Mouse (Mus musculus): Measurements from ENCODE around the gene Mrnip.
A peak's percentile ranks its signal among the peaks of the same experiment; 100 is the strongest.

Gene Mrnip

DNA sequence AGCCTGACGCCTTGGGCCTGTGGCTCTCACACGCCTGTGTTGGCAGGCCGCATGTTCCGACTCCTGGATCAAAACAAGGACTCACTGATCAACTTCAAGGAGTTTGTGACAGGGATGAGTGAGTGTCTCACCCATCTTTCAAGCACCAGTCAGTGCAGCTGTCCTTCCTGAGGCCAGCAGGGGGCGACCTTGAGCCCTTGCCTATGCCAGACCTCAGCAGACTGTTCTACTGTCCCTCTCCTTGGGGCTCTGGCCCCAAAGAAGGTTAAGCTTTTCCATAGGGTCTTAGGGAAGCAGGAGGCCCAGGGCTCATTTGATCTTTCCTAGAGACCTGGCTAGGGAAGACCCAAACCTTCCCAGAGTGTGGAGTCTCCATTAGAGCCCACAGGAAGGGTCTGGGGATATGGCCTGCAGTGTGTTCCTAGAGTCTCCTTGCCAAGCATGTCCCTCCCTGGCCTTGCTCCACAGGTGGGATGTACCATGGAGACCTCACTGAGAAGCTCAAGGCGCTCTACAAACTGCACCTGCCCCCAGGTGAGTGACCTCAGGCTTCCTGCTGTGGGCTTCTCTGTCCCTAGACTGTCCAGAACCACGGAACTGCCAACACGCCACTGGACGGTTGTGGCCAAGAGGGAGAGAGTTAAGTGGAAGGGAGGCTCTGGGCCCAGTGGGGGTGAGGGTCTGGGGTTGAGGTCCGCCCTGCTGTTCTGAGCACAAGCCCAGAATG is 12.5 kb upstream of the Mrnip start:
- DNase-seq: peak; percentile 82

DNA sequence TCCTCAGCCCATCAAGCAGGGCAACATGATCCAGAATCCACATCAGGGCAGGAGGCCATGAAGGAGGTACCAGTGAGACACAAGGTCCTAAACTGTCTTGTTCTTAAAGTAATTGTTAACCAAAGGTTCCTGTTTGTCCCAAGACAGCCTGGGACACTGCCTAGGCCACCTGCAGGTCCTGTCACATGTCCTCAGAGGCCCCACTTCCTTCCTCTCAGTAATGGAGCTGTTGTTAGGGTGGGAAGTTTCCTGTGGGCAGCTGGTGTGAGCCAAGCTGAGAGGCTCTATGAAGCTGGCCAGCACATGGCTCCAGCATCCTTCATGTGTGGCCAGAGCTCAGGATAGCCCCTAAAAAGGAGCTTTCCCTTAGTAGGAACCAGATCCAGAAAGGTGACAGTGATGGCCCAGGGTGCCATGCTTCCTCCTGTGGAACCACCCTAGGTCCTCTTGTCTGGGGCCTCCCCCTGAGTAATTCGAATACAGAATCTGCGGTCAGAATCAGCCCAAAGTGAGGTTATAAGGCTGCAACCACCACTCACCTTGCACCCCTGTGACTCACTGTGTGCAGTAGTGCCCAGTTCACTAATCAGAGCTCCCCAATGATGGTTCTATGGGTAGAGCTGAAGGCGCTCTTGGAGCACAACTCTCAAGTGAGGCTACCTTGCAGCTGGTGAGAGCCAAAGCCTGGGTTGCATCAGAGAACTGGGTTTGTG is 11.8 kb upstream of the Mrnip start:
- no peak for DNase-seq

DNA sequence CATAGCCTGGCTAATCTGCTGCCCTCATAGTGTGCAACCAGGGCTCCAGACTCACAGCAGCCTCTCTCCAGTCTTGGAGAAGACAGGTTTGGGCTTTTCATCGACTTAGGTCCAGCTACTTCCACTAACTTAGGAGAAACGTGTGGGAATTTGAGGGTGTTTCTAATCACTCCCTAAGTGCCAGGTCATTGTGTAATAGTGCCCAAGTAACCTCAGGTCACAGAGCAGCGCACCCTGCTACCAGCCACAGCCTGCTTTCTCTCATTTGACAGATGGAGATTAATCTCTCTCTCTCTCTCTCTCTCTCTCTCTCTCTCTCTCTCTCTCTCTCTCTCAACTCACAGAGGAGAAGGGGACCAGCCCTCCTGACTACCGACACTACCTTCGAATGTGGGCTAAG is 5.9 kb upstream of the Mrnip start:
- DNase-seq: no peak

DNA sequence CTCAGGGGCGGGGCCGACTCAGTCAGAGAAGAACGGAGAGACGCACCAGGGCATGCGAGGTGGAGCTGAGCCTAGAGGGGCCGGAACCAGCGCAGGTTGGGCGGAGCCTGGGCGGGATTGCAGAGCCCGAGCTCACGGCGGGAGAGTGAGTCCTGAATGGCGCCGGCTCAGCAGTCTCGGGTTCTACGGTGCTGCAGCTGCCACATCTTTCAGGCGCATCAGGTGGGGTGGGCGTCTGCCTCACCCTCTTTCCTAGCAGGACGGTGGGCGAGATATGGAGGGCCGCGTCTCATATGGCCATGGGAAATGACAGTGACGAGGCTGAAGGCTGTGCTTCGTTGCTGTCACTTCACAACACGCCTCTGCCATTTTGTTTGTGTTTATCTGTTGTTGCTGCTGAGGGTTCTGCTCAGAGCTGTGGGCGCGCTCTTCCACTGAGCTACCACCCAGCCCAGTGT is 515 bp downstream of the Mrnip start:
- DNase-seq: peak; percentile 99

DNA sequence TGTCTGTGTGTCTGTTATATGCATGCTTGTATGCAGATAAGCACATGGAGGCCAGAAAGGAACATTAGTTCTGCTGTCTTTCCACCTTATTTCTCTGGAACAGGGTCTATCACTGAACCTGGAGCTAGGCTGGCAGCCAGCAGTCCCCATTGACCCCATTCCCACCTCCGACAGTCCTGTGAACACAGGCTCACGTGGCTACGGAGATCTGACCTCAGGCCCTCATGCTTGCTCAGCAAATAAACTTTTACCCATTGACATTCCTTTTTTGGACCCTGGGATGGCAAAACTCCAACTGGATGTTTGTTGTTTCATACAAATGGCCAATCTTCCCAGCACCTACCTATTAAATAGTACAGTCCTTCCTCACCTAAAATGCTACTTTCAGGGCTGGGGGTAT is 2.1 kb downstream of the Mrnip start:
- peak; percentile 59 for DNase-seq

DNA sequence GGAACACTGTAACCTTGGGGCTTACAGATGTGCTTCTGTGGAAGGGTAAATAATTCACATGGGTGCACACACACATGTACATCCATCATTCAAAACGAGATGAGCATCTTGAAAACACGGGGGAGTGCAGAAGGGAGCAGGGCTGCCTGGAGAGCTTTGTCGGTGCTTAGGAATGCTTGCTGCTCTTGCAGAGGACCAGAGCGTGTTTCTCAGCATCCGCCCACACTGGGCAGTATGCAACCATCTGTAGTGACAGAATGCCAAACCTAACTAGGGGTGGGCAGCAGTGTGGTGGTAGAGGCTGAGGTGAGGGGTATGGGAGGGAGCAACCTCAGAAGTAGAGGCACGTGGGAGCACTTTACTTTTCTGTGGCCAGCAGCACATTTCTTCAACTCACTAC is 2.9 kb downstream of the Mrnip start:
- DNase-seq: no peak

DNA sequence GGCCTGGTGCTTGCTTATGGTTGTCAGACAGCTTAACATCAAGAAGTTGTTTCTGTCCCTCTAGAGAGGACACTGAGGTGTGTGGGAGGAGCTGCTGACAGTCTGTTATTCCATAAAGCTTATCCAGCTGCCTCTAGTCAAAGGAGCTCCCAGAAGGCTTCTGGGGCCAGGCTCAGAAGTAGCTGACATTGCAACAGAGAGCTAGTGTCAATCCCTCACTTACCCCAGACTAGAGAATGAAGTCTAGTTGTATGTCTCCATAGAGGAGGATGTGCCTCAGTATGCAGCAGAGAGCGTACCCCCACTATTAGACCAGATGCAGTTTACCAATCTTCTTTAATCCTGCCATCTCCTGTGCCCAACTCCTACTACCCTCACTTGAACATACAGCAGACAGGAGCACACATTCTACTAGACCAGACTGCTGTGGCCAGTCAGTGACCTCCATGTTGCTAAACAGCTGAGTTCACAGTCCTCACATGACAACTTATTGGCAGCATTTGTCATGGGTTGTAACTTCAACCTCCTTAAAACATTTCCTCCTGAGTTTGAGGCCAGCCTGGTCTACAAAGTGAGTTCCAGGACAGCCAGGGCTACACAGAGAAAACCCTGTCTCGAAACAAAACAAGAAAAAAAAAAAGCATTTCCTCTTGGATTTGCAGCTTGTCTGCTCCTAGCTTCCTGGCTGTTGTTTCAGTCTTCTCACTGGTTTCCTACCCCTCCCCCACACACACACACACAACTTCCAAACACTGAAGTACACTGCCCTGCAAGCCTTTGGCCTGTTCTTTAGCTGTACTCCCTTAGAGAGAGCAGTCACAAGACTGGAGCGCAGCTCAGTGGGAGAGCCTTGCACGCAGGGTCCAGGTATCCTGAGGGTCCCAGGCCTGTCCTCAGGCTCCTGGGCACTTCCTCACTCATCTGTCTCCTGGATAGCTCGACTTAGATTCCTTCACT is 4.6 kb downstream of the Mrnip start:
- DNase-seq: peak; percentile 27

DNA sequence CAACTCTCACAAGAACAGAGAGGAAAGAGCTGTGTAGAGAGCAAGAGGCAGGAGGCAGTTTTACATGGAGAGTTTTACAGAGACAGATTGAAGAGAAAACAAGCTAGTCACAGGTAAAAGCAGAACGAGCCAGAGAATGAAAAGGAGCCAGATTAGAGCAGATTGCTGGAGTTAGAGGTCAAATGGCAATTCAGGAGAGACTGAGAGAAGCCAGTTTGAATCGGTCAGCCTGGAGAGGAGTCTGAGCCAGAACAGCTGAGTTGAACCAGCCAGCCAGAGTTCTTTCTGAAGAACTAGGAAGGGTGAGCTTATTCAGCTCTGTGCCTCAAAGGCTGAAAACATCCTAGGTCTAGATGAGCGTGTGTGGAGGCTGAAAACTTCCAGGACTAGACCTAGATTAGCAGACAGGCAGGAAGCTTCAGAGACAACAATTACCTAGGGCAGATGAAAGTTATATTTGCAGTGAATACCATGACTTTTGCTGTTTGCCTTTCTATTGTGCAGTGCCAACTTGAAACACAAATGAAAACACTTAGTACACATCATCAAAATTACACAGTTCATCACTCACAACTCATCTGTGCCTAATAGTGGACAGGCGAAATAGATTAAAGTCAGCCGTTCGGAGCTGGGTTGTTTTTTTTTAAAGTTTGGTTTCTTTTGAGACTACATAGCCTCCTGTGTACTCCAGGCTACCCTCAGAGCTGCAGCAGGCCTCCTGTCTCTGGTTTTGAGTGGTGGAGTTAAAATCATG is 6.4 kb downstream of the Mrnip start:
- no peak for DNase-seq

DNA sequence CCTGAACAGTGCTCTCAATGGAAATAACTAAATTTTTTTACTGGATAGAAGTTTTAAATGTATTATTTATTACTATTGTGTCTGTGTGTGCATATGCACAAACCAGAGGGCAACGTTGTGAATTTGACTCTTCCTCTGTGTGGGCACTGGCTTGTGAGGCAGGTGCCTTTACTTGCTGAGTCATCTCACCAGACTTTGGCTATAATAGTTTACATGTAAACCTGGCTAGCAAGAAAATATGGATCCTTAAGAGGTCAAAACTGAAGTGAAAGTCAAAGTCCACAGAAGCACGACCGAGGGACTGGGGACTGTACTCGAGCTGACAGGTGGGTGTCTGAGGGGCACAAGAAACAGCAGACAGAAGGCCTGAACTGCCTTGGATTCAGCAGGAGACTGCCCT is 8.5 kb downstream of the Mrnip start:
- no peak for DNase-seq

DNA sequence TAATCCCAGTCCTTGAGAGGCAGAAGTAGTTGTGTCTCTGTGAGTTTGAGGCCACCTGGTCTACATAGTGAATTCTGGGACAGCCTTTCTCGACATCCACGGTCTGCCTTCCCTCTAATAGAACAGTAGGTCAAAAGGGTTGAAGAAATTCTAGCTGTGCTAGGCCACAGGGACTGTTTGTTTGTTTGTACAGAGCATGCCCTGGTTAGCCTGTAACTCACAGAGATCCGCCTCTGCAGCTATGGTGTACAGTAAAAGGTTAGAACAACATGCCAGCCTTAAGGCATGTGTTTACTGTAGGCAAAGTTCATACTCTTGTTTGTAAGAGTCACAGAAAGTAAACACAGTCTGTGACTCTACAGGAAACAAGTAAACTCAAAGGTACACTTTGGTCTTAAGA is 10.5 kb downstream of the Mrnip start:
- no peak for DNase-seq

DNA sequence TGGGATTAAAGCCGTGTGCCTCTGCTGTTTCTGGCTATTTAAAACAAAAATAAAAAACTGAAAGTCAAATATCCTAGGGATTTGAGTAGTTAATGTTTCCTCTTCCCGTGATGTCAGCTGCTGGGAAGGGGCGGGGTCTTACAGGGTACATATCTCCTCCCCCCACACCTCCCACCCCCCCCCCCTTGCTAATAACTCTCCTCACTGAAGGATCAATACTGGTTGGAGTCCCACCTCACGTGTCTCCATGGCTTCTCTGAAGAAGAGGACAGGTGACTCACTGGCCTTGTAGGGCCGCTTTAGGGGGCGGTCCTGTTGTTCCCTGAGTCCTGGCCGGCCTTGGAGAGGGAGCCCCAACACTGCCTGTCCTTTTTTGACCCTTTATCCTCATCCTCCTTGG is 14.4 kb downstream of the Mrnip start:
- no peak for DNase-seq

DNA sequence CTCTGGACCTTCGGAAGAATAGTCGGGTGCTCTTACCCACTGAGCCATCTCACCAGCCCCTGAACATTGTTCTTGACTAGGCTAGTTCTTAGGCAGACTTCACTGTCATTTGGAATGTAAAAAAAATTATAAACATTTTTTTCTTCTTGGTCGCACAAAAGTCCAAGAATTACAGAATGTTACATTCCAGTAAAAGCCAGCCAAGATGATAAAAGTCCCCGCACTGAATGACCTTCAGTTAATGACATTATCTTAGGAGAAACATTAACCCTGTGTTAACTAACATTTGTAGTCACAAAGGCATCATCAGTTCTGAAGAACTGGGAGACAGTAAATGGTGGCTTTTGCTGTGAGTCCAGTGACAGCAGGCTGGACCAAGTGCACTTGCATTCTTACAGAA is 16.1 kb downstream of the Mrnip start:
- DNase-seq: no peak

DNA sequence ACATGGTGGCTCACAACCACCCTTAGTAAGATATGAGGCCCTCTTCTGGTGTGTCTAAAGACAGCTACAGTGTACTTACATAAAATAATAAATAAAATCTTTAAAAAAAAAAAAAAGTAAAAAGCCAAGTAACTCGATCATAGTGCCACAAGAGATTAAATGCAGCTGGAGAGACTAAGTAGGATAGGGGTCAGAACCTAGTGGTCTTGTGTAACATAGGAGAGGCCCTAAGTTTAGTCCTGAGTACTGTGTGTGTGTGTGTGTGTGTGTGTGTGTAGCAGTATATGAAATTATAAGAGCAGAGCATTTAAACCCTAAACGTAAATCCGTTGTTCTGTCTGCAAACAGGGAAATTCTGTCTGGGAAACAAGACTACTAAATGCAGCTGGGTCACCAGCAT is 18.0 kb downstream of the Mrnip start:
- no peak for DNase-seq

DNA sequence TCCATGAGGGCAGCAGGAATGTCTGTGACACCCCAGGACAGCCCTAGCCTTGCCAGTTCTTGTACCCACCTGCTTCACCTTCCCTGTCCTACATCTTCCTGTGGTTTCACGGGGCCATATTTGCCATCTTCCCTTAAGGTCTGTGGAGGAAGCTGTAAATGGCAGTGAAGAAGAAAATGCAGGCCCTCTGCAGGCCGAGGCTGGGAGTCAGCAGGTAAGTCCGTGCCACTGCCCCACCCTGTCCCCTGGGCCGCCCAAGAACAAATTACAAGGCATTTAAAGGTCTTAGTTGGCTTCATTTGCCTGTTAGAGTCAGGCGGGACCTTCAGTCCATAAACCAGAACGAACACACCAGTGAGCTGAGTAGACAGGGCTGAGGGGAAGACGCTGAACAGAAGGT is 19.8 kb downstream of the Mrnip start:
- DNase-seq: no peak

DNA sequence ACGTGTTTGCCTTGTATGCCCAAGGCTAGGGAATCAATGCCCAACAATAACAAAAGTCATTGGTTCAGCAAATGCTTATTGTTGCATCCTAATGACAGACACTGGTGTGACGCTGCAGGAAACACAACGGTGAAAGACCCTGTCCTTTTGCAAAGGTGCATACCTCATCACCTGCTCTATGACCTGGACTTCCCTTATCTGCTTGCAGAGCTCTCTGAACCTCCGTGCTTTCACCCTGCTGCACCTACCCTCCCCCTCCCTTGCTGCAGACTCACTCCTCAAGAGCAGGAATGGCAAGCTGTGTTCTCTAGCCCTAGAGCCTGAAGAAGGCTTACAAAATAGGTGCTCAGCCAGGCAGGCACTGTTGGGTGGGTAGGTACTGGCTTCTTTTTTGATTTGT is 20.5 kb downstream of the Mrnip start:
- DNase-seq: no peak

DNA sequence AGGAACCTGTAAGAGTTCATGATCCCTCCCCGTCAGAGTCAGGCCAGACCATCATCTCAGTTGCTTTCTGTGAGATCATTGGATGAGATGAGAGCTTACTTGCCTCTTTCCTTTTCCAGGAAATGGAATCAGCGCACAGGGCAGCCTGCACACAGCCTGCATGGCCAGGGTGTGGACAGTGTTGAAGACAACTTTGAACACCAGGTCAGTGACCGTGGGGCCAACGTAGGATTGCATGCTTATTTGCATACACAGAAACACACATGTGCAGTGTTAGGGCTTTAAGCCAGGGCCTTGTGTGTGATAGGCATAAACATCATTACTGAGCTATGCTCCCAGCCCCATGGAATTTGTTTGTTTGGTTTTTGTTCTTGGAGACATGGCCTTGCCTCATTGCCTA is 23.3 kb downstream of the Mrnip start:
- no peak for DNase-seq

DNA sequence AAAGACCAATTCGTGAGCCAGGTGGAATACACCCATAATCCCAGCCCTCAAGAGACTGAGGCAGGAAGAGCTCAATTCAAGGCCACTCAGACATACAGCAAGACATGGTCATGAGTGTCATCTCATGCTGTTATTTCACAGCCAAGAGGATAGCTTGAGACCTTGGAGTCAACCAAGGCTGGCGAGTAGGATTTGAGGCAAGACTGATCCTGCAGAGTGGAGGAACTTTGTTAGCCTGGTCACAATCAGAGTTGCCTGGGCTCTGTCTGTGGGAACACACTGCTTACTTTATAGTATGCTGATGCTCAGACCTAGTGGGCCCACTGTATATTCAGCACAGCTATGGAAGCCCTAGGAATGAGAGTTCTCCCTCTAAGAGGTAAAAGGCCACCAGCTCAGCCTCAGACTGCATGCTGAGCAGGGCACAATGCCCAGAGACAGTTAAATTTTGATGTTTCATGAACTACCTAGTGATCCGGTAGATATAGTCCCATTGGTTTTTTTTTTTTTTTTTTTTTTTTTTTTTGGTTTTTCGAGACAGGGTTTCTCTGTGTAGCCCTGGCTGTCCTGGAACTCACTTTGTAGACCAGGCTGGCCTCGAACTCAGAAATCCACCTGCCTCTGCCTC is 24.1 kb downstream of the Mrnip start:
- DNase-seq: no peak

DNA sequence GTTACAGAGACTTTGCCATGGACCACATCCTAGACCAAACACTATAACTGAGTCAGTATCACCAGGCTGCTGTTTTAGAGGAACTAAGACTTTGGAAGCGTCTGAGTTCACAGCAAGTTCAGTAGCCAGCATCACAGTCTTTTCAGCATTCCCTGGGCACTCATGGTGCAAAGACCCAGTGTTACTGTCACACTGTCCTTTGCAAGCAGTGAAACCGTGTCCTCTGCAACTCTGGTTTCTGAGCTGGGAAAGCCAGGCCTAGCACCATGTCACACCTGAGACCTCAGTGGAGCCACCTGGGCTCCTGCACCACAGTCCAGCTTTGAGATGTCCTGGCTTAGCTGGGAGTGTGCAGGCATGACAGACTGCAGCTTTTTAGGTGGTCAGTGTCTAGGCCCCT is 24.7 kb downstream of the Mrnip start:
- DNase-seq: no peak

DNA sequence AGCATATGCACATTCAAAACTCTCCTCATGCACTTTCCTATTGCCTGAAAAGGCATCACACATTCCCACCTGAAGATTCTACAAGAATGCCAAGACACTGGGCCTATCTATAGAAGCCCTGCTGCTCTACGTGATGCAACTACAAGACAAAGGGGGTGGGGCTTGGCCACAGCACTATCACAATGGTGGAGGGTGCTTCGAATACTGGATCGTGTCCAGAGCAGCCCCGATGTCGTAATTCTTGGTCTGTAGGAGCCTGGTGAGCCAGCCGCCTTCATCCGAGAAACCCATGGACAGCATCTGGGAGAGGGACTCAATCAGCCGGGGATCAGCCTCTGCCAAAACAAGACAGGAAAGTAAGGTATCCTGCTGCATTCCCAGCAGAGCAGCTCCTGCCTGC is 26.4 kb downstream of the Mrnip start:
- DNase-seq: no peak

DNA sequence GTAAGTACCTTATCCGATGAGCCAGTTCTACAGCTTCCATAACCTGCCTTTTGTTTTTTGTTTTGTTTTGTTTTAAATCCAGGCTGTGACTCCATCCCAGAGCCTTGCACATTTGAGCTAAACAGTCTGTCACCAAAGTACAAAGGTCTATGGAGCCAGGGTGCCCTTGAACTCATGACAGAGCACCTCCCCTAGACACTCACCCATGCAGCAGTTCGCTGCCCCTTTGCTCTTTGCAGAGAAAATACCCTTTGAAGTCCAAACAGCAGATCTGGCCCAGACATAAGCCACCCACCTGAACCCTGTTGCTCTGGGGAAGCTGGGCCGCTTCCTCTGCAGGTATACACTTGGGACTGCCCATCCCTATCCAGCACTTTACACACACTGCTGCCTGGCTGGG is 27.3 kb downstream of the Mrnip start:
- no peak for DNase-seq

DNA sequence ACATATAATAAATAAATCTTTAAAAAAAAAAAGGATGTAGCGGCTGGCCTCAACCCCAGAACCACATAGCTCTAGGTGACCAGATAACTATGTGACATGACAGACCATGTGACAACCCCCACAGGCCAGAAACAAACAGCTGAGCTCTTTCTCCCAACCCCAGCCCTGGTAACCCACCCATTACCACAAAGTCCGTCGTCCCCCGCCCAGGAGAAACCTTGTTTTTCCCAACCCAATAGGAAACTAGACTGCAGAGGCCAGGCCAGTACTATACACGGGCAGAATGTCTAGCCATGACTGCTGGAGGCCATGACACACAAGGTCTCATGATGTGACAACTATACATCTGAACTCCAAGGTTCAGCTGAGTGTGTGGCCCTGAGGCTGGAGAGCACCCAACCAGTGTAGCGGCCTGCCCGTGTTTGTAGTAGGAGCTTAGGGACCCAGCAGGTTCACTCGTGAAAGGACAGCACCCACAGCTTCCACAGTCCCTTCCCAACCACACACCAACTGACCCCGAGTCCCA is 29.1 kb downstream of the Mrnip start:
- DNase-seq: no peak

DNA sequence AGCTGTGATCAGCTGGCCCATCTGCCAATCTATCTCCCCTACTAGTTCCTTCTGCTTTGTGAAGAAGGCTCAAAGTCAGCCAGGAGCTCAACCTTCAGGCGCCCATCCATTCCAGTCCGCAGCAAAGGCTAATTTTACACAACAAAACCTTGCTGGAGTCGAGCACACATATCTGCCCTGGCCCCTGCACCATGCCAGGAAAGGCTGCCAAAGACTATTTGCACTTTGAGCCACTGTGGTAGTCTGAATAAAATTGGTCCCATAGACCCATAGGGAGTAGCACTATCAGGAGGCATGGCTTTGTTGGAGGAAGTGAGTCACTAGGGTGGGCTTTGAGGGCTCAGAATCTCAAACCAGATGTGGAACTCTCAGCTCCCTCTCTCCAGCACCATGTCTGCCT is 31.2 kb downstream of the Mrnip start:
- DNase-seq: no peak
